Mouse (Mus musculus): ENCODE measurements around the gene Smyd1.

GRCm38 (mm10) chr6:71236506-71236905 lies 85.5 kb downstream of the Smyd1 start:
- TF ChIP-seq CTCF (IDR thresholded peaks at IDR 0.05; ENCODE audit: extremely low read depth, insufficient read length, insufficient replicate concordance, low read depth, low read length) = no peak
- TF ChIP-seq POLR2A (IDR thresholded peaks at IDR 0.05; ENCODE audit: low read depth, low read length) = no peak
